Mouse (Mus musculus): Measurements from ENCODE around the gene Tbata.

GRCm38 (mm10) chr10:61179927-61180326, 8.2 kb downstream of the Tbata start:
- no peak for TF ChIP-seq GATA1 (IDR thresholded peaks at IDR 0.05; ENCODE audit: borderline replicate concordance, low read length)
- TF ChIP-seq FLI1 (IDR thresholded peaks at IDR 0.05; ENCODE audit: low read length): no peak

Data from megakaryocyte, embryonic 14.5 days (primary cell).